Mouse (Mus musculus) heart, postnatal 14 days (tissue): ENCODE data around the gene Sema5b. TPM values are rescaled to one million over a fixed set of nuclear protein-coding genes. Genes with fewer than 3 reads are reported as not detected.
"Not testable (repeated sequence)": the region's sequence is repeated elsewhere in the genome, so short reads cannot be mapped to it uniquely, and the experiment has no call there.

Source experiments
- DNase-seq, 2 experiments: peaks; one replicate each; pipeline ENCODE4 v3.0.0; 2021 to 2022
- intact Hi-C: fragments of 180-260 bp; cut with DNase I; formaldehyde crosslinking; loops from one replicate; pipeline ENCODE4 v1.15.1; 2025
- total RNA-seq, 2 experiments: library from RNA; stranded (reverse); gene quantifications; 2 replicates each; pipeline ENCODE4 v1.2.3; 2021

Sema5b gene
- total RNA-seq, 2 experiments from 2014 or later: 0.96 to 1.00 TPM

DNA sequence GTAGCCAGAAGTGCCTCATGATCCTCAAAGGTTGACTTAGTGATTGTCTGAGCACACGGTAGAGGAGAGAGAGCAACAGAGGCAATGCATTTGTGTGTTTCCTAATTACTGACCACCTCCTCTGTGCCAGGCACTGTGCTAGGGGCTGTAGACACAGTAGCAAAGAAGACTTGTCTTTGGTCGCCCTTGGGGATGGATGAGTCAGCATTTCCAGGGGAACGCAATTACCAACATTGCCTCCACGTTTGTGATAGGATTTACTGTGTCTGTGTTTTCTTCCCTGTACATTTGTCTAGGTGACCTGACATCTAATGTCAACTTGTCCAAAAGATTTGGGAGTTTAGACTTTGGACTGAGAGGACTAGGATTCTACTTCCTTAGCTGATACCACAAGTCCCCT lies 4.8 kb downstream of the Sema5b start:
- intact Hi-C loops: no loop called here
- no peak for DNase-seq

DNA sequence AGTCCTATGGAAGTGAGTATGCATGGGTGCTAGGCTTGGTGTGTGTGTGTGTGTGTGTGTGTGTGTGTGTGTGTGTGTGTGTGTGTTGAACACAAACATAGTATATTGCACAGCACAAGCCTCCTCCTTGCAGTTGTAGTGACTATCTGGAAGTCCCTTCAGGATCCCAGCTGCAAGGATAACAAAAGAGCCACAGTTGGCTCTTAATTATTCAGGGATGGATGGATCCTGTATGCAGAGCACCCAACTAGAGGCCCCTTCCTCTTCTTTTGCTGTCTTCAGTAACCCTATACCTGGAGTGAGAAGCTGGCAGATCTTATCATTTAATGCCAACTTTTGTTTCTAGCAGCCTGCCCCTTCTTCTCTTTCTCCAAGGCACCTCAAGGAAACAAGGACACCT lies 7.0 kb downstream of the Sema5b start:
- intact Hi-C loops: no loop called here
- DNase-seq: no peak

DNA sequence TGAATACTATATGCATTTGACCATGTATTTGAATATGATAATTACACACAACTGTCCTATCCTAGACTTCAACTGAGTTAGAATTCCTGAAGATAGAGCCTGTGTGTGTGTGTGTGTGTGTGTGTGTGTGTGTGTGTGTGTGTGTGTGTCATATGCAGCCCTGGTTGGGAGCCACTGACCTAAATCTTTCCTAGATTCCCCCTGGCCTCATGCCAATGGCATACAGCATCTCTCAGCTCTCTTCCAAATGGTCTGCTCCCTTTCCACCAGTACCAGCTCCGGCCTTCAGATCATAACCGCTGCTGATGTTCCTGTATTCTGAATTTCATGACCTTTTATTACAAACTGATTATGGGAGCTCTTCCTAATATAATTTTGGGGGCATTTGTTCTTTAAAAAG lies 8.4 kb downstream of the Sema5b start:
- intact Hi-C loops: no loop called here
- no peak for DNase-seq

DNA sequence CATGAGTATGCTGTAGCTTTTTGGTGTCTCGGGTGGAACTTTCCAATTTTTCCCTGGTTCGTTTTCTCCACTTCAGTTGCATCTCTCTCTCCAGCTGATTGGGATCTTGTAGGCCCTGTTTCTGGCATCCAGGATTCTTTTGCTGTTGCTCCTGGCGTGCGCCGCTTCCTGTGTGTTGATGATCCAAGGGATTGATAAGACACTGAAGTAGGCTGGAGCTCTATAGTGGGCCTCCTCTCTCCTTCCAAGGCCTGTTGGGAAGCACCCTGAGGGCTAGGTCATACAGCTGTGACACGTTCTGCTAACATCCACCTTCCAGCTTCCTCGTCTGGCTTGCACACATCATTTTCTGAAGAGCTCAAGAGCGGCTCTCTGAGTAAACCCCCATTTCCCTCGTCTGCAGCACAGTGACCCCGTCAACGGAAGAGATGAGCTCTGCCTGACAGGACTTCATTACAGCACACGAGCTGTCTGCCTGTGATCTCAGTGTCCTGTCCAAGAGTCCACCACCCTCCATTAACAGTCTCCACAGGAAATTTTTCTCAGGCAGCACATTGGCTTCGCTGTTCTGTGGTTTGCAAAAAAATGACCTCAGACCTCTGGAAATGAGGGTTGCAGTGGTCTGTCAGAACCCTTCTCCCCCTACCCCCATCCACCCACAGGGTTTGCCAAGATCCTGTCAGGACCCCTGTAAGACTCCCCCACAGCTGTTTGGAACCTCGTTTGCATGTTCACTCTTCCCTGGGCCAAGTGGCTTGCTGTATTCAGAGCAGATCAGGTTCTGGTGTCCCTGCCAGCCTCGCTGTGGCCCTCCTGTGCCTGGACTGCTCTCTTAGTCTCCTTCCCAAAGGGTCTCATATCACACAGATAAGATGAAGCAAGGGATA lies 14.9 kb downstream of the Sema5b start:
- intact Hi-C loops: no loop called here

DNA sequence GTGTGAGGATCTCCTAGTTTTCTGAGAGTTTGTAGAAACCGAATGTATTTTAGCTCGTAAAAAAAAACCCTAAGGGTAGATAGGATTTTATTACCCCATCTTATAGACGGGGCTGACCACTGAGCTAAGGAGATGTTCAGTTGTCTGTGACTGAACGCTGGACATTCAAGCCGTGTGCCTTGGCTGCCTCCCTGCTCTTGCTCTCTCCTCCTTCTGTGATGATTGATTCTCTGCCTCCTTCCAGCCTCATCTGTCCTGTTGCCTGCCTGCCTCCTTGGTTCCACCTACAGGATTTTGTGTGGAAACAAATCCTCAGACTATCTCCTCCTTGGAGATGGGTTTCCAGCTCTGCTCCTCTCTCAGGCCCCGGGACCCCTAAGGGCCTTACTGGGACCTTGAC lies 16.1 kb downstream of the Sema5b start:
- DNase-seq: no peak
- intact Hi-C loops: no loop called here

More for the DNA sequence above, 14.9 kb downstream of the Sema5b start:
- DNase-seq: no peak

DNA sequence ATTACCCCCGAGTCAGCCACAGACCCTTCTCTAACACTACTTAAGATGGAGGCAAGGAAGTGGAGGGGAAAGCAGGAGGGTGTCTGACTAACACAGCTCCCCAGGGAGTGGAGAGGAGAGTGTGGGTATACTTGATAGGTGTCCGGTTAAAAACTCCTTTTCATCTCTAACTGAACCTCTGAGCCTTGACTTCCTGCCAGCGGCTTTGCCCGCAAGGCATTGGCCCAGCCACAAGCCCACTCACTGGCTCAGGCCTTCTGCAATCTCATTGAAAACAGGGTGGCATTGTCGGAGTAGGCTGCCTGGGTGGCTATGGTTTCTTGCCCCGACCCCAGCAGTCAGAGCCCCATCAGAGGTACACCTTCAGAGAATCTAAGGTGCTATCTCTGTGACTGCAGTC lies 20.6 kb downstream of the Sema5b start:
- intact Hi-C loops: no loop called here
- no peak for DNase-seq

DNA sequence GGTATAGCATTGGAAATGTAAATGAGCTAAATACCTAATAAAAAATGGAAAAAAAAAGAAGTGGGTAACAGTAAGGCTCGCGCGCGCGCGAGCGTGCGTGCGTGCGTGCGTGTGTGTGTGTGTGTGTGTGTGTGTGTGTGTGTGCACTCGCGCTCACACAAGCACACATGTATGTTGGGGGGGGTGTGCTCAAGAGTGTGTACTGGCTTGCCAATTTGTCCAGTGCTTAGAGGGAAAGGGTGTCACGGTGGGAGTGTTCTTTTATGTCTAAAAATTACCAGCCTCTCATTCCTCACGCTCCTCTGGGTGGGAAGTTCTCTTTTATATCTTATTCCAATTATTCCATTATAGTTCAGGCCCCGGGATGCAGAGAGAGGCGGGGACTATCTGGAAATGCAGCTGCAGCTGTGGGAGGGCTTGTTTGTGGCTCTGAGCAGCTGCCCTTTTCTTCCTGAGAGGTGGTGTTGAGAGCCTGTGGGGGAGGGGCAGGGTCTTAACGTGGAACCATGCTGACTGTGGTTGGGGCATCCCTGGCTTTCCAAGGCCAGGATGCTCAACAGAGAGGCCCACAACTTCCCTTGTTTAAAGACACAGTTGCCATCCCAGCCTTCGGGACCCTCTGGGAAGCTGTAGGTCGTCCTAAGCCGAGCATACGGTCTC lies 23.4 kb downstream of the Sema5b start:
- no peak for DNase-seq
- intact Hi-C loops: no loop called here

DNA sequence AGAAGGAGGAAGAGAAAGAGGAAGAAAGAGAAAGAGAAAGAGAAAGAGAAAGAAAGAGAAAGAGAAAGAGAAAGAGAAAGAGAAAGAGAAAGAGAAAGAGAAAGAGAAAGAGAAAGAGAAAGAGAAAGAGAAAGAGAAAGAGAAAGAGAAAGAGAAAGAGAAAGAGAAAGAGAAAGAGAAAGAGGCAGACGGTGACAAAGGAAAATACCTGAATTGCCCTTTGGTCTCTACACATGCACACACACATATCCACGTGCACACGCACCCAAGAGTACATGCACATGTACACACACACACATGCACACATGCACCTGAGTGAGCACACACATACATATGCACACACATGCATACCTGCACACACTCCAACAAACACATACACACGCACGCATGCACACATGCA lies 24.7 kb downstream of the Sema5b start:
- intact Hi-C loops, DNase-seq: not testable (repeated sequence)

DNA sequence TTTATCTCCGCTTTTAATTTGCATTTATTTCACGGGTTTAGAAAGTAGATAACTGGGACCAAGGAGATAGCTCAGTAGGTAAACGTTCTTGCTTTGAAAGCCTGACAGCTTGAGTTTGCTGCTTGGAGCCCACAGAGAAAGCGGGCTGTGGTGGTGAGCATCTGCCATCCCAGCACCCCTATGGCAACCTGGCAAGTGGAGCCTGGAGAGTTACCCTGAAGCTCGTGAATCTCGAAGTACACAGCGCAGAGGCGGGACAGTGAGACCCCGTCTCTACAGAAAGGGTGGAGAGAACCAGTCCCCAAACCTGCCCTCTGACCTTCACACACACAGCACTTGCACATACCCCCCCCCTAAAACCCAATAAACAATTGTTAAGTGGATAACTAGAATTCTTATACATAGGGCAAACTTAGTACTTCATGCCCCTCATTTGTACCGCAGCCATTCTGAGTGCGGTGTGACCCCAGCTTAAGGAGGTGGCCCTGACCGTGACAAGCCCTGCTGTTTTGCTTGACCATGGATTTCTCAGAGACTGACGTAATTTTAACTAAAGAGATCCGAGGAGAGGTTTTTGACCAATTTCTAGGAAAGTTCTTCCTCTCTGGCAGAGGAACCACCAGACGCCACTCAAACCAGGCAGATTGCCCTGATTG lies 27.4 kb downstream of the Sema5b start:
- no peak for DNase-seq
- intact Hi-C loops: no loop called here

DNA sequence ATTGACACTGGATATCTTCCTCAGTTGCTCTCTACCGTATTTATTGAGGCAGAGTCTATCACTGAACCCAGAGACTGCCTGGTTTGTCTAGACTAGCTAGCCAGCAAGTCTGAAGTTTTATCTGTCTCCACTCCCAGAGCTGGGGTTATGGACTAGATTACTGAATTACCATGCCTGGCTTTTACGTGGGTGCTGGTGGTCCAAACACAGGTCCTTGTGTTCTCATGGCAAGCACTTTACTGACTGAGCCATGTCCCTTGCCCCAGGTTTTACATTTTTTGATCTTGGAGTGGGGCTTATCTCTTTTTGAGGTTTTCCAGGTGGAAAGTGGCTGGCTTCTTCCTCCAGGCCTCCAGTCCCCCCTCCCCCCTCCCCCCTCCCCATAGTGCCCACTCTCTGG lies 28.4 kb downstream of the Sema5b start:
- intact Hi-C loops: no loop called here
- DNase-seq: no peak

DNA sequence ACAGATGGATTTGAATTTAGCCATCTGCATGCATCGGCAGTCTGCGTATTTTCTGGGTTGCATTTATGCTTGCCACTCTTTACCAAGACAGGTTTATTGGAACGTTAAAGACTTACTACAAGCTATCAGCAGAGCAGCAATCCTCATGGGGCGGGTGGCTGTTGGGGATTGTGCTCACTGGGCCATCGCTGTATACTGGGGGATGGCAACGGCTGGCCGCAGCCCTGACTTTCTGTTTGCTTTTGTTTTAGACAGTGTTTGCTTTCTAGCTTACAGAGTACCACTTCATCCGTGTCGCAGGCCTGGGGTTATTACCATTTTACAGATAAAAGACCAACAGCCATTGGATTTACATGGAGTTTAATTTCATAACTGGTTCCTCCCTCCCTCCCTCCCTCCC lies 28.8 kb downstream of the Sema5b start:
- no peak for DNase-seq
- intact Hi-C loops: no loop called here

DNA sequence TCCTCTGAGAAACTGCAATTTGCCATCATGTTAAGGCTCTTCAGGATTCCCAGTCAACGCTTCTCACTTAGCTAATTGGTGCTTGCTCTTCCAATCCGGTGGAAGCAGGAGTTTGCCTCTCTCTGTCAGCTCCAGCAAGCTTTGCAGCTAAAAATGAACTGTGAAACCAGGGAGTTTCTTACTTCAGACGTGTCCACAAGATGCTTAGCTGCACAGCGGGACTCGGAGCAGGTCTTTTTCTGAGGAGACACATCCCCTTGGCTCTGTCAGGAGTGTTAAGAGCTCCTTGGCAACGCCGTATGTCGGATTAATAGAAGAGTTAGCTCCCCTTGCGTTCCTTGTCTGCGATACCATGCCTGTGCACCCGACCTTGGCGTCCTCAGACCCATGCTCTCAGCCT lies 29.7 kb downstream of the Sema5b start:
- no peak for DNase-seq
- intact Hi-C loops: no loop called here

DNA sequence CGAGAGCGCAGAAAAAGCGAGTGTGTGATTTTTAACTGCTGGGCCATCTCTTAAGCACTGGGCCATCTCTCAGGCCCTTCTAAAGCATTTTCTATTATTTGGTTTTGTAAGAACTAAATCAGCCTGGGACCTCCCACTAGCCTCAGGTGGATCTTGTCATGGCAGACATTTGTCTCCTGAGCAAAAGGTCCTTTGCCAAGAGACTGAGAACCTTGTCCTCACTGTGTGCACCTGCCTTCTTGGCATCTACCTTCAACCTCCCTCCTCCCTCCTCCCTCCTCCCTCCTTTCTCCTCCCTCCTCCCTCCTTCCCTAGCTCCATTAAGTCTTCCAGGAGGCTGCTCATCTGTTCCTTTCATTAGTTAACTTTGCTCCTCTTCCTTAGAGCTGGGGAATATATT lies 32.6 kb downstream of the Sema5b start:
- intact Hi-C loops: no loop called here

DNA sequence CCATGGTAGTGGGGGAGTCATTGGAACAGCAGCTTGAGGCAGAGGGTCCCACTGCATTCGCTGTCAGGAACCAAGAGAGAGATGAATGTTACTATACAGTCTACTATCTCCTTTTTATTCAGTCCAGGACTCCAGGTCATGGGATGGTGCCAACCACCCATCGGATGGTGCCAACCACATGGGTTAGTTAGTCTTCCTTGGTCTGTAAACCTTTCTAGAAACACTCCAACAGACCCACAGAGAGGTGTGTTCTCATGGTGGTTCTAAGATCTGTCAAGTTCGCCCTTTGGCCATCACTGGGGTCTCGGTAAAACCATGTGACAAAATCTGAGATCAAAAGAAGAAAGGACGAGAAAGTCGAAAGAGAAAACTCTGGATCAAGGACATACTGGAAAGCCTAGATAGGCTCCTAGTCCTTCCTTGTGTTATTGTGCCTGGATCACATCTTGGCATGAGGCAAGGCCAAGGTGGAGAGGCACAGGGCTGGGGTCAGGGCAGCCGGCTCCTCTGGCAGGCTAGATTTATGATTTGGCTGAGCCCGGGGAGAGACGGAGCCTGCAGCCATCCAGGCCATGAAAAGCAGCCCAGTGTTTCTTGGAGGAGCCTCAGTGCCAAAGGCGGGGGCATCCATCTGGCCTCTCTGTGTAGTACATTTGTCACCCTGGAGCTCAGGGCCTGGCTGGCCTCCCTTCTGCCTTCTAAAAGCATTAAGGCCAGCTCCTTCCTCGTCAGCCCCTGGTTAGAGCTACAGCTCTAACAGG lies 36.4 kb downstream of the Sema5b start:
- intact Hi-C loops: no loop called here
- no peak for DNase-seq

More for the DNA sequence above, 32.6 kb downstream of the Sema5b start:
- DNase-seq: no peak

DNA sequence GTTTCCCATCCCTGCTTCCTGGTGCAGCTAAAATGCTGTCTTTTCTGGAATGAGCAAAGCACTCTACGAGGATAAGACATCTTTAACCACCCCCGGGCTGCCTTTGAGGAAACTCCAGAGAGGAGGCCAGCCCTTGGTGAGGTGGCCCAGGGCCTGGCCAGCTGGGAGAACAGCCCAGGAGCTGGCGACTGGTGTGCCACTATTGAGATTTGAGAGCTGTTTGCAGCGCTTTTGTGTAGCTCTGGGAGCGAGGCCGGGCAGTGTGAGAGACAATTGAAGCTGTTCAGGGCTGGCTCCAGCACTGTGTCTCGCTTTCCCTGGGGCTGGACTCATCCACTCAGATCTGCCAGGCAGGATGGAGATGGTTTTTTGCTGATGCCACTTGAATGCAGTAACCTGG lies 40.4 kb downstream of the Sema5b start:
- no peak for DNase-seq
- intact Hi-C loops: no loop called here

DNA sequence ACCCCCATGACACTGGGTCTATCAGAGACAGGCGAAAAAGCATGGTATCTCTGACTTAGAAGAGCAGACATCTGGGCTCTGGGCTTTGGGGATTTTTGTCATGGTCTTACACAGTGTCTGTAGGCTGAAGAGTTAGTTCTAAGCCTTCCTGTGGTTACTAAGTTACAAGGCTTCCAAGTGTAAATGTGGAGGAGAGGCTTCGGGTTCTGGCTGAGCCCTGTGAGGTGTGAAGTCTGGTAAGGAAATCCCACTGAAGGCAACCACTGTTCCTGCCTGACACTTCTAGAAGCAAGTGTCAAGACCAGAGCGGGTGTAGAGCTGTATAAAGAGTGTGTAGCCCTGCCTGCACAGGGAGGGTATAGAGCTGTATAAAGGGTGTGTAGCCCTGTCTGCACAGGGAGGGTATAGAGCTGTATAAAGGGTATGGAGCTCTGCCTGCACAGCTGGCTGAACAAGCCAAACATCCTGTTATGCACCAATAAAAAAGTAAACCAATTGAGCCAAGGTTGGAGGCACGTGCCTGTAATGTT lies 42.7 kb downstream of the Sema5b start:
- no peak for DNase-seq
- intact Hi-C loops: no loop called here

DNA sequence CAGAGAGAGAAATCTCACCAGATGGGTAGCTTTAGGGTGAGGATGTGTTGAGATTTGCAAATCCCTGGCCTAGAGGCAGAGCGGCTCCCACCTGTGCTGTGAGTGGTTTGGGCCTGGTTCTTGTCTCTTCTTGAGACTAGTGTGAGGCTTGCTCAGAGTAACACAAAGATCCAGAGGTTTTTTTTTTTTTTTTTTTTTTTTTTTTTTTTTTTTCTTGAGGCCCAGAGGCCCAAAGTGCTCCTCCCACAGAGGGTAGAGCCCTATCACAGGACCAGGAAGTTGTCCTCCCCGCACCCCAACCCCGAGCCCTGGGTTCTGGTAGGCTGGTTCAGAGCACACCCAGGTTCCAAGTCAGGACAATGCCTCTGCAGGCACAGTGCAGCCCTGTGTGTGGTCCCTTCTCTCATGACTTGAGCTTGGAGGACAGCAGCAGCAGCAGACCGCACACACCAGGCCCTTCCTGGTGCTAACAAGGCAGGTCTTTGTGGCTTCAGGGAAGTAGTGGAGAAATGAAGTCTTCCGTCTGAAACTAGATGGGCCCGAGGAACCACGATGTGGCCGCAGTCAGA lies 44.3 kb downstream of the Sema5b start:
- intact Hi-C loops: no loop called here

DNA sequence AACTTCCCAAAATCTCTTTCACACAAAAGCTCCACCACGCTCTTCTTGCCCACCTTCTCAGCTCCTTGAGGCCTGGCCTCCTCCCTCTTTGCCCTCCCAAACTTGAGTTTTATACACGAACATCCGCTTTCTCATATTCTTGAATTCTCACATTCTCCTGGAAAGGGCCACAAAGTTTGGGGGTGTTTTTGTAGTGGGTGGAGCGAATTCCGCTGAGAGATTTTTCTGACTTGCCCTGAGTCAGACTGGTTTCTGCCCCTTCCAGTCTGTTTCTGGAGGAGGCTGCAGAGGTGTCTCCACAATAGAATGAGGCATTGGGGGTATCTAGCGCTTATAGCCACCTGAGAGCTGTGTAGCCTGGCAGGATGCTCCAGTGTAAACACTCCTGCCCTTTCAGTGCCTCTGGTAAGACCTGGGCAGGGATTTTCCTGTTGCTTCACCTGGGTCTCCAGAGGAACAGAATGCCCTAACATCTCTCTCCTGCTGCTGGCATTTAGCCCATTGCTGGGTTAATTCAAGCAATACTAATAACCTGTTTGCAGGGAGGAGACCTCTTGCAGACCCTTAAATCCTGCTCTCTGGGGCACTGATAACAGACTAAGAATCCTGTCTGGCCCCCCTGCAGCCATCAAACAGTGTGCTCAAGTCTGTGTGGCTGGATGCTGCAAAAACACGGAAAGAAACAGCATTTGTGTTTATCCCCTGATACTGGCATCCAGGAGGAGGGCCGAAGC lies 46.3 kb downstream of the Sema5b start:
- intact Hi-C loops: no loop called here

More for the DNA sequence above, 44.3 kb downstream of the Sema5b start:
- no peak for DNase-seq

DNA sequence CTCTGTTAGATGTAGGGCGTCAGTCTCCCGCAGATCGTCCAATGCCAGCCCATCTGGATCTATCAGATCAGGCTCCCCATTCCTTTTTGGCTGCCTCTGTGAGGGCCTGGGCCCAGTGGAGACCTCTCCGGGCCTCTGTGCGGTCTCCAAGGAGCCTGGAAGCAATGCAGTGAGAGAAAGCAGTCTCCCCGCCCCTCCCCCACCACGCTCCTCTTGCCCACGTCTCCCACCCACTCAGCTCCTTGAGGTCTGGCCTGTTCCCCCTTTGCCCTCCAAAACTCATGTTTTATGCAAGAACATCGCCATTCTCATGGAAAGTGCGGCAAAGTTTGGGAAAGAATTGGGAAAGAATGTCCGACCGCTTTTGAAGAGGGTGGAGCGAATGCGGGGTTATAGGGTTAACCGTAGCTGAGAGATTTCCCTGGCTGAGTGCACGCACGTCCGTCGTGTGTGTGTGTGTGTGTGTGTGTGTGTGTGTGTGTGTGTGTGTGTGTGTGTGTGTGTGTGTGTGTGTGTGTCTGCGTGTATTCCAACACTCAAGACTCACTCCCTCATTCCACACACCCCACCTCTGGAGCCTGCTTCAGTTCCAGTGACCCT lies 47.0 kb downstream of the Sema5b start:
- DNase-seq: no peak
- intact Hi-C loops: no loop called here

More for the DNA sequence above, 46.3 kb downstream of the Sema5b start:
- DNase-seq: no peak
